Mouse (Mus musculus): ENCODE measurements around the gene Celf5. TPM values are rescaled to one million over a fixed set of nuclear protein-coding genes. Genes with fewer than 3 reads are reported as not detected.

Celf5 gene
- polyA plus RNA-seq, 1 experiment from 2014 or later: 60.1 TPM

- Histone ChIP-seq H3K4me2 (ENCODE audit: low read length) (no peak overlapping the region), H3K27me3 (replicated peaks; ENCODE audit: control insufficient read depth, insufficient read depth, low read length) (peaks cover 20% of the 10 kb centered on the region), H3K9ac (ENCODE audit: low read depth, low read length) (no peak overlapping the region), H3K4me3 (ENCODE audit: low read length) (no peak overlapping the region), H3K9me3 (ENCODE audit: control insufficient read depth, low read length) (no peaks in the 10 kb centered on the region), H3K4me1 (ENCODE audit: control insufficient read depth, insufficient read depth, low read depth, low read length) (peaks cover 23% of the 10 kb centered on the region), H3K27ac (ENCODE audit: low read depth, low read length) (no peak overlapping the region), H3K36me3 (ENCODE audit: control insufficient read depth, insufficient read depth, low read length) (peaks cover 28% of the 10 kb centered on the region)
- WGBS: 79% methylated on average over 16 of the region's 16 CpGs
- ATAC-seq: no peak
These were observed 14.8 kb downstream of the Celf5 start for GRCm38 (mm10) chr10:81467670-81468235.

- Histone ChIP-seq H3K36me3 (ENCODE audit: control insufficient read depth, insufficient read depth, low read length) (peaks cover 34% of the 10 kb centered on the region), H3K4me3 (ENCODE audit: low read length) (no peak overlapping the region)
- 75% methylated on average over 14 of the region's 14 CpGs for WGBS
These were observed 15.6 kb downstream of the Celf5 start for GRCm38 (mm10) chr10:81466881-81467280.

GRCm38 (mm10) chr10:81466066-81466465, 16.4 kb downstream of the Celf5 start:
- H3K4me1 ChIP-seq (ENCODE audit: control insufficient read depth, insufficient read depth, low read depth, low read length): peaks cover 12% of the 10 kb centered on the region
- no peak overlapping the region for H3K27ac ChIP-seq (ENCODE audit: low read depth, low read length)
- H3K4me3 ChIP-seq (ENCODE audit: low read length): no peak overlapping the region
- no peak overlapping the region for H3K4me2 ChIP-seq (ENCODE audit: low read length)
- H3K9me3 ChIP-seq (ENCODE audit: control insufficient read depth, low read length): no peaks in the 10 kb centered on the region
- WGBS: 78% methylated on average over 2 of the region's 2 CpGs
- H3K9ac ChIP-seq (ENCODE audit: low read depth, low read length): no peak overlapping the region
- H3K36me3 ChIP-seq (ENCODE audit: control insufficient read depth, insufficient read depth, low read length): peaks cover 35% of the 10 kb centered on the region
- H3K27me3 ChIP-seq (replicated peaks; ENCODE audit: control insufficient read depth, insufficient read depth, low read length): peaks cover 23% of the 10 kb centered on the region
- ATAC-seq: no peak

More at GRCm38 (mm10) chr10:81466881-81467280, 15.6 kb downstream of the Celf5 start:
- H3K27ac ChIP-seq (ENCODE audit: low read depth, low read length): no peak overlapping the region
- peaks cover 15% of the 10 kb centered on the region for H3K4me1 ChIP-seq (ENCODE audit: control insufficient read depth, insufficient read depth, low read depth, low read length)
- ATAC-seq: no peak
- H3K9ac ChIP-seq (ENCODE audit: low read depth, low read length): no peak overlapping the region
- H3K4me2 ChIP-seq (ENCODE audit: low read length): no peak overlapping the region
- peaks cover 22% of the 10 kb centered on the region for H3K27me3 ChIP-seq (replicated peaks; ENCODE audit: control insufficient read depth, insufficient read depth, low read length)
- H3K9me3 ChIP-seq (ENCODE audit: control insufficient read depth, low read length): no peaks in the 10 kb centered on the region

GRCm38 (mm10) chr10:81465265-81465645, 17.3 kb downstream of the Celf5 start:
- 5% methylated on average over 5 of the region's 5 CpGs for WGBS
- H3K4me1 ChIP-seq (ENCODE audit: control insufficient read depth, insufficient read depth, low read depth, low read length): peaks cover 9% of the 10 kb centered on the region
- no peaks in the 10 kb centered on the region for H3K9me3 ChIP-seq (ENCODE audit: control insufficient read depth, low read length)
- H3K27ac ChIP-seq (ENCODE audit: low read depth, low read length): no peak overlapping the region
- no peak for ATAC-seq
- peaks cover 35% of the 10 kb centered on the region for H3K36me3 ChIP-seq (ENCODE audit: control insufficient read depth, insufficient read depth, low read length)
- H3K4me3 ChIP-seq (ENCODE audit: low read length): no peak overlapping the region
- H3K4me2 ChIP-seq (ENCODE audit: low read length): no peak overlapping the region
- no peak overlapping the region for H3K9ac ChIP-seq (ENCODE audit: low read depth, low read length)
- peaks cover 23% of the 10 kb centered on the region for H3K27me3 ChIP-seq (replicated peaks; ENCODE audit: control insufficient read depth, insufficient read depth, low read length)

- H3K4me3 ChIP-seq (ENCODE audit: low read length): peak overlapping the region; percentile 30
- no peak overlapping the region for H3K27ac ChIP-seq (ENCODE audit: low read depth, low read length)
- H3K36me3 ChIP-seq (ENCODE audit: control insufficient read depth, insufficient read depth, low read length): peaks cover 35% of the 10 kb centered on the region
- 5% methylated on average over 32 of the region's 33 CpGs for WGBS
- H3K4me1 ChIP-seq (ENCODE audit: control insufficient read depth, insufficient read depth, low read depth, low read length): peaks cover 9% of the 10 kb centered on the region
- peak overlapping the region; percentile 49 for H3K4me2 ChIP-seq (ENCODE audit: low read length)
- peak overlapping the region; percentile 31; the same call in 1 of the 2 replicates for H3K9ac ChIP-seq (ENCODE audit: low read depth, low read length)
- peak; percentile 57 for ATAC-seq
- H3K9me3 ChIP-seq (ENCODE audit: control insufficient read depth, low read length): no peaks in the 10 kb centered on the region
- H3K27me3 ChIP-seq (replicated peaks; ENCODE audit: control insufficient read depth, insufficient read depth, low read length): peaks cover 23% of the 10 kb centered on the region
These were observed 17.9 kb downstream of the Celf5 start for GRCm38 (mm10) chr10:81464405-81465264.

GRCm38 (mm10) chr10:81463531-81463930, 19.0 kb downstream of the Celf5 start:
- Histone ChIP-seq H3K4me3 (ENCODE audit: low read length) (no peak overlapping the region), H3K9me3 (ENCODE audit: control insufficient read depth, low read length) (no peaks in the 10 kb centered on the region), H3K4me2 (ENCODE audit: low read length) (no peak overlapping the region), H3K4me1 (ENCODE audit: control insufficient read depth, insufficient read depth, low read depth, low read length) (peaks cover 9% of the 10 kb centered on the region), H3K36me3 (ENCODE audit: control insufficient read depth, insufficient read depth, low read length) (peaks cover 31% of the 10 kb centered on the region), H3K9ac (ENCODE audit: low read depth, low read length) (no peak overlapping the region), H3K27ac (ENCODE audit: low read depth, low read length) (no peak overlapping the region), H3K27me3 (replicated peaks; ENCODE audit: control insufficient read depth, insufficient read depth, low read length) (peaks cover 23% of the 10 kb centered on the region)
- 66% methylated on average over 4 of the region's 4 CpGs for WGBS
- ATAC-seq: no peak

- H3K36me3 ChIP-seq (ENCODE audit: control insufficient read depth, insufficient read depth, low read length): peaks cover 29% of the 10 kb centered on the region
- no peaks in the 10 kb centered on the region for H3K9me3 ChIP-seq (ENCODE audit: control insufficient read depth, low read length)
These were observed 19.6 kb downstream of the Celf5 start for GRCm38 (mm10) chr10:81462917-81463316.

GRCm38 (mm10) chr10:81462415-81462804, 20.1 kb downstream of the Celf5 start:
- H3K9me3 ChIP-seq (ENCODE audit: control insufficient read depth, low read length): no peaks in the 10 kb centered on the region
- peaks cover 23% of the 10 kb centered on the region for H3K27me3 ChIP-seq (replicated peaks; ENCODE audit: control insufficient read depth, insufficient read depth, low read length)
- H3K4me2 ChIP-seq (ENCODE audit: low read length): no peak overlapping the region
- ATAC-seq: no peak
- H3K9ac ChIP-seq (ENCODE audit: low read depth, low read length): no peak overlapping the region
- no peak overlapping the region for H3K27ac ChIP-seq (ENCODE audit: low read depth, low read length)
- H3K36me3 ChIP-seq (ENCODE audit: control insufficient read depth, insufficient read depth, low read length): peaks cover 24% of the 10 kb centered on the region
- H3K4me3 ChIP-seq (ENCODE audit: low read length): no peak overlapping the region
- WGBS: 36% methylated on average over 7 of the region's 7 CpGs
- peaks cover 9% of the 10 kb centered on the region for H3K4me1 ChIP-seq (ENCODE audit: control insufficient read depth, insufficient read depth, low read depth, low read length)

More at GRCm38 (mm10) chr10:81462917-81463316, 19.6 kb downstream of the Celf5 start:
- H3K4me1 ChIP-seq (ENCODE audit: control insufficient read depth, insufficient read depth, low read depth, low read length): peaks cover 9% of the 10 kb centered on the region
- H3K27me3 ChIP-seq (replicated peaks; ENCODE audit: control insufficient read depth, insufficient read depth, low read length): peaks cover 23% of the 10 kb centered on the region
- WGBS: 79% methylated on average over 7 of the region's 7 CpGs
- H3K9ac ChIP-seq (ENCODE audit: low read depth, low read length): no peak overlapping the region
- ATAC-seq: no peak
- no peak overlapping the region for H3K4me3 ChIP-seq (ENCODE audit: low read length)
- H3K27ac ChIP-seq (ENCODE audit: low read depth, low read length): no peak overlapping the region
- H3K4me2 ChIP-seq (ENCODE audit: low read length): no peak overlapping the region

GRCm38 (mm10) chr10:81461673-81462414, 20.7 kb downstream of the Celf5 start:
- peaks cover 19% of the 10 kb centered on the region for H3K36me3 ChIP-seq (ENCODE audit: control insufficient read depth, insufficient read depth, low read length)
- peaks cover 9% of the 10 kb centered on the region for H3K4me1 ChIP-seq (ENCODE audit: control insufficient read depth, insufficient read depth, low read depth, low read length)
- H3K4me2 ChIP-seq (ENCODE audit: low read length): no peak overlapping the region
- H3K27ac ChIP-seq (ENCODE audit: low read depth, low read length): no peak overlapping the region
- H3K9me3 ChIP-seq (ENCODE audit: control insufficient read depth, low read length): no peaks in the 10 kb centered on the region
- ATAC-seq: no peak
- no peak overlapping the region for H3K9ac ChIP-seq (ENCODE audit: low read depth, low read length)
- 19% methylated on average over 16 of the region's 16 CpGs for WGBS
- H3K27me3 ChIP-seq (replicated peaks; ENCODE audit: control insufficient read depth, insufficient read depth, low read length): peaks cover 22% of the 10 kb centered on the region
- no peak overlapping the region for H3K4me3 ChIP-seq (ENCODE audit: low read length)
